Mouse (Mus musculus): Measurements from ENCODE around the gene Serp1. TPM values are rescaled to one million over a fixed set of nuclear protein-coding genes. Genes with fewer than 3 reads are reported as not detected.

Serp1 gene
- total RNA-seq (2021): 10 to 100 TPM; 24.9 to 27.5 TPM

DNA sequence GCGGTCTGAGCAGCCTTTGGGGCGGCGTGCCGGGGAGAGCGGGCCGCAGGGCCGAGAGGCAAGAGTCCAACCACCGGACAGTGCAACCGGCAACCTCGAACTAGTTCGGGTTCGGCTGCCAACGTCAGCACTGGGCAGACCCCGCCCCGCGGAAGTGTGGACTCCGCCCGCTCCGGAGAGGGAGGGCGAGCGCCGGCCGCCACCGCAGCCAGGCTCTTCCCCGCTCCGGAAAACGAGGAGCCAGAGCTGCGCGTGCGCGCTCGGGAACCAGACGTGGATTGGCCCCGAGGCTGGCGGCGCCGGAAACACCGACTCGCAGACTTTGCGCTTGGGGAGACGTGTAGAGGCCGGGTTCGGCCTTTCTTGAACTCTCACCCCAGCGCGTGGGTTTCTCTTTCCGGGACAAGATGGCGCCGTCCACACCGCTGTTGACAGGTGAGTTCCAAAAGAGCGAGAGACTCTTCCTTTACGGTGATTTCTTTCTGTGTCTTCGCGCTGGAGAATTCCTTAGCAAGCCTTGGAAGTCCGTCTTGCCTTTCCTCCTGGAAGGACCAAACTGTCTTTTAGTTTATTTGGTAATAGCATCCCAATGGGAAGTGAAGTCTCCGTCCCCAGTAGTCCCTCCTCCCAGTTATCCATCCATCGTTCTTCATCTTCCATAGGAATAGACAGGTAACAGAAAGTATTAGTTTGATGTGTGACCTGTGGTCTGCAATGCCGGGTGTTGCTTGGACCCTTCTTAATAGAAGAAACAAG, at the start of gene Serp1, which contains the start of gene Eif2a:
Gene Serp1 (minus strand): TSS at position 241 of the 756 bp plus-strand sequence.
Gene Eif2a (plus strand): TSS at position 170 of the 756 bp plus-strand sequence.
- DNase-seq (ENCODE audit: extremely low spot score in 1 of 2, low spot score in 1 of 2): peak; percentile 92 to 93

DNA sequence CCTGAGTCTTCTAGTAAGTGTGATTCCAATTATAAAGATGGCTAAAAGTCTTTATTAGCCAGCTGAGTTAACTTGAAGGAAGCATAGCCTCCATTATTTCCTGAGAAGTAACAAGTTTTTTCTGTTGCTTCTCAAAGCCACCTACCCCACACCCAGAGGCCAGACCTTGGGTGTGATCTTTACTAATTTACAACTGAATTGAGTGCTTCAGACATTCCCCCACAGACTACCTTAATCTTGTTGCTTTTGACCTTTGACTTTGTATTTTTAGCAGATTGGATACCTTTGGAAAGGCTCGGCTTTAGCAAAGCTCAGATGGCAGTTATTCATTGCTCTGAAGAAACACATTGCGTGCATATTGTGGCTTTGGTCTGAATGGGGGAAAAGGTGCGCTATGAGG, 45.1 kb upstream of the Serp1 start:
- DNase-seq (ENCODE audit: extremely low spot score in 1 of 2, low spot score in 1 of 2): no peak

DNA sequence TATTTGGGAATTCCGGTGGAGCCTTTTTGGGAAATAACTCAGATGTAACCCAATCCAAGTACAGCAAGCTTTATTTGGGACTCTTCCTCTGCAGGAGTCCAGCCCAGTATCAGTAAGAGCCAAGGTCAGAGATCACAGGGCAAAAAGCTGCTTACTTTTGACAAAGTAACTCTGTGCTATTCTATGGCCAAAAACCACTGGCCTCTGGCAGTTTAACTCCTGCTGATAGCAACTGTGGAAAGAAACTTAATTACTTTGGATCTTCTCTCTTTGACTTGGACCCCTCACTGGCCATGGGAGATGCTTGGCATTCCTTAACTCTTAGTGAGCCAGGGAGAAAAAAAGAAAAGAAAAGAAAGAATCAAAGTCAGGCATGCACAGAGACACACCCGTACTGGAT, 35.7 kb upstream of the Serp1 start:
- no peak for DNase-seq (ENCODE audit: extremely low spot score in 1 of 2, low spot score in 1 of 2)

DNA sequence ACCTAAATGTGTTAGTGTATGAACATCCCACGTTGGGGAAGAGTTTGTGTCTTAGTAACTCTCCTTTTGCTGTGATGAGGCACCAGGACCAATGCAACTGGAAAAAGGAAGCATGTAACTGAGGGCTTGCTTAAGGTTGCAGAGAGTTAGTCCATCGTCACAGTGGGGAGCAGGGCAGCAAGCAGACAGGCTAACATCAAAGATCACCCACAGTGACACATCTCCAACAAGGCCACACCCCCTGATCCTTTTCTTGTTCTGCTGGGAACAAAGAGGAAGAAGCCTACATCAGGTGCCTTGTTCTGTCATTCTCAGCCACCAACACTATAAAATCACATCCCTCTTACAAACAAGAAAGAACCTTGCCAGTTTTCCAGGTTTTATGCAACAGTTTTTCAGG, 34.2 kb upstream of the Serp1 start:
- DNase-seq (ENCODE audit: extremely low spot score in 1 of 2, low spot score in 1 of 2): no peak

DNA sequence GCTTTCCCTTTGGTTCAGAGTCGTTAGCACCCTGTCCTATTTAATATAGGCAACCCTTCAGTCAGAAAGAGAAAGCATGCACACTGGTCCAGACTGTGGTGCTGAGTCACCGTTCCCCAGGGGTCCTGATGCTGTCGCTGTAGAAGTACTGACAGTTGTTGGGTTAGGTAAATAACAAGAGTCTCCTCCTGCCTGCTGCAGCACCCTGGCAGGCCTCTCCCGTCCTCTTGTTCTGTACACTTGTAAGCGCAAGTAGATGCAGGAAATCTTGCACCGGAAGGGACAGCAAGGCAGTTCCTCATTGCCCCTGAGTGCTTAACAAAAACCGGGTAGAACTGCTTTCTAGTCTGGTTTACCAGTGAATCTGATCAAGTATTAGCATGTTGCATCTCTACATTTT, 31.0 kb upstream of the Serp1 start:
- DNase-seq (ENCODE audit: extremely low spot score in 1 of 2, low spot score in 1 of 2): no peak

DNA sequence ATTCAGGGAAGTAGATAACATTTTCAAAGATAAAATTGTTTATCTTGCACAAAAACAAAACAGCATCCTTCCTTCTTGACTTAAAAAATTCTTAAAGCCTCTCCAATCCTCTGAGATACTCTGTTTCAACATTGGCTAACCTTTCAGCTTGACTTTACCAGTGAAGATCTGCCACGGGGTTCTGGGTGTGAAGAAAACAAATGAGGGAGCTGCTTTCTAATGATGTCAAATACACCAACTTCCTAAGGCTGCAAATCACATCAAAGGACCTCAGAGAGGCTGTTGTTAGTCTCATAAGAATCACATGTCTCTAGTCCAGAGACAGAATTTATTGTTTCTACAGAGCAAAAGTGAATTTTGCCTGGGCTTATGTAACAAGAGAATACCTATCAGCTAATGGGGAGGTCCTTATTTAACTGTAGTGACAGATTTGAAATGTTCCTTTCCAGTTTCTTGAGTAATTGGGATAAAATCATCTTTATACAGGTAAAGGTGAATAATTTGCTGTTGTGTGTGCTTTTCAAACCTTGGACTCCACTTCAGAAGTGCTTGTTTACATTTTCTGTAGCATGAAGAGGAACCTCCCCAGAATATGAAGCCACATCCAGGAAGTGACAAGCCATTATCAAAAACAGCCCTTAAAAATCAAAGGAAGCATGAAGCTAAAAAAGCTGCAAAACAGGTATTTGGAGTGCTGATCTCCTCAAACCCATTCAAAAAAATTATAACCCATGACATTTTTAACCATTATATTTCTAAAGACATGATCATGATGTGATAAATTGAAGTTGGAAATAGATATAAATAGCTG, 26.5 kb upstream of the Serp1 start:
- DNase-seq (ENCODE audit: extremely low spot score in 1 of 2, low spot score in 1 of 2): no peak

DNA sequence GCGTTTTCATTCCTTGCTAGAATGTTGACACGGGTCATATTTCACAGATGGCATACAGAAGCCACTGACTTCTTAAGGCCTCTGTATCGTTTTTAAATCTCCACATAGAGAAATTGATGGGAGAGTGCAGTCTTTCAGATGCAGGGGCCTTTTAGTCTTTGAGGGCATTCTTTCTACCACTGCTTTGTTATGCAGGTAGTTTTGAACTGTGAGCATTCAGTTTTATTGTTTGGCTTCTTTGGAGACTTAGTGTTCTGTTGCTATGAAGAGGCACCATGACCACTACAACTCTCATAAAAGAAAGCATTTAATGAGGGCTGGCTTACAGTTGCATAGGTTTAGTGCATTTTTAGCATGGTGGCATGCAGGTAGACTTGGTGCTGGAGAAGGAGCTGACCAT, 10.9 kb upstream of the Serp1 start:
- DNase-seq (ENCODE audit: extremely low spot score in 1 of 2, low spot score in 1 of 2): no peak

DNA sequence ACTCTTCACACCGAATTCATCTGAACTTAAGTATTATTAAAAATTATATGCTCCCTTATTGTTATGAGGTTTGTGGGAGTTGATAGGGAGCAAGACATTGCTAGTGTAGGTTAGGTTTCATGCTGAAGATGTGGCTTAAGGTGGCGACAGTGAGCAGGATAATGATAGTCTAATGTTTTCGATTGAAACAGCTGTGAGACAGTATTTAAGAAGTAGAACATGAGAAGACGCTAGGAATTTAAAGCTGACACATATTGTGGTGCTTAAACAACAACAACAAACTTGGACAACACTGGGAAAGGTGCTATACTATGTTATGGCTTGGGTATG, 681 bp upstream of the Serp1 start:
- DNase-seq (ENCODE audit: extremely low spot score in 1 of 2, low spot score in 1 of 2): no peak

DNA sequence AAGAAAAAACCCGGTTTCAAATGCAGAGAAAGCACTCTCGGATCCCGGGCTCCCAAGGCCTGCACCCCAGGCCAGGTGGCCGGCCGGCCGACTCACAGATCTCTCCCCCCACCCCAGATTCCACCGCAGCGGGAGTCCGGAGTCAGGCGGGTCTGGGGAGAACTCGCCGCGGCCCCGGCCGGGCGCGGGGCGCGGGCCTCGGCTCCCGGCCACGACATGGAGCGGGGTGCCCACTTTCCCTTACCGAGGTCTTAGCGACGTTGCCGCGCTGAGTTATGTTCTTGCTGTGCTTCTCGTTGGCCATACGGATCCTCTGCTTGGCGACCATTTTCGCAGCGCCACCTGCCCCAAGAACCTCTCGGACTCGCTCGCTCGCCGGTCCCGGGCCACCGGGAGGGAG, 526 bp downstream of the Serp1 start:
- no peak for DNase-seq (ENCODE audit: extremely low spot score in 1 of 2, low spot score in 1 of 2)

DNA sequence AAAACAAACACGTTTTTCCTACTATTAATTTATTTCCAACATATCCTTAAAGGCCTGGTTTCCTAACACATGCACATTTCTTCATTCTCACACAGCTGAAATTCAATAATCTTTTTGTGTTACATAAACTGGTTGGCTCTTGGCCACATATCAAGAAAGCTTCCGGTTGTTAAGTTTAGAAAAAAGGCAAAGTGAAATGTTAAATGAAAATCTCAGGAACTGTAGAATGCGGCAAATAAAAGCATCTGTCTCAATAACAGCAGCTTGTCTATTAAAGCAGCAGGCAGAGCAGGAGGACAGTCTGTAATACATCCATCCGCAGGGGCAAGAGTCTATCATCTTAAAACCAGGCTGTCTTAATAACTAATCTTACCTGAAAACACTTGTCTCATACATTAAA, 1.4 kb downstream of the Serp1 start:
- no peak for DNase-seq (ENCODE audit: extremely low spot score in 1 of 2, low spot score in 1 of 2)

DNA sequence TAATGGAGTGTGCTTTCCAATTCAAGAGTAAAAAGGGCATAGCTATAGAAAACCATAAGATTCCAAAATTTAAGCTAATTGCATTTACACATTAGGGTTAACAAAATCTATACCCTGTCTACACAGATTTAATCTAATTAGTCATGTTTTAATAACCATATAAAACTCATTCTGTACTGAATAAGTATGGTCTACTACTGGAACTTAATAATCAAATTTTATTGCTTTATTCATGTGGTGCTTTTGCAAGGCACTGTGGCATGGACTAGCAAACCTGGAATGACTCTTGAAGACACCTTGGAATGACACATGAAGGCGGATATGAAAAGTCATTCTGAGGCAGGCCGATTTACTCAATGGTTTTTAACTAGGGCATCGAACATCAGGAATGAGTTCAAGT, 2.3 kb downstream of the Serp1 start:
- no peak for DNase-seq (ENCODE audit: extremely low spot score in 1 of 2, low spot score in 1 of 2)

DNA sequence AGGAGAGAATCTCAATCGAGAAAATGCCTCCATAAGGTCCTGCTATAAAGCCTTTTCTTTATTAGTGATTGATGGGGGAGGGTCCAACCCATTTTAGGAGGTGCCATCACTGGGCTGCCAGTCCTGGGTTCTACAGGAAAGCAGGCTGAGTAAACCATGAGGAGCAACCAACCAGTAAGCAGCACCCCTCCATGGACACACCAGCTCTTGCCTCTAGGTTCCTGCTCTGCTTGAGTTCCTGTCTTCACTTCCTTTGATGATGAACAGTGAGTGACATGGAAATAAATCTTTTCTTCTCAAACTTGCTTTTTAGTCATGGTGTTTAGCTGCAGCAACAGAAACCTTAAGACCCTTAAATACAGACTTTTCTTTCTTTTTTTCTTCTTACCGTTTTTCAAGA, 4.3 kb downstream of the Serp1 start:
- no peak for DNase-seq (ENCODE audit: extremely low spot score in 1 of 2, low spot score in 1 of 2)

DNA sequence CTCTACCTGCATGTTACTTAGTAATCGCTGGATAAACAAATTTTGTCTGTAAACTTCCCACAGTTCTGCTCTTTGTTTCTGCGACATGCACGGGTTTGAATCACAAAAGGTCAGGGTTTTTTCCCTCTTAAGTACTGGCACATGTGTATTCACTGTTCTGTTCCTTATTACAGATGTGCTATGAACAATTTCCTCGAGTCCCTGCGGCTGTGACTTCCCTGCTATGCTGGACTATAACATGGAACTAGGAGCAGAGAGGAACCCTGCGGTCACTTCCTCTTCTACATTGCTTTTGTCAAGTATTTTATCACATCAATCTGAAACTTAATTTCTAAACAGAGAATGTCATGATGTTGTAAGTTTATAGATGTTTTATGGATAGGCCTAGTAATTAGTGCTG, 5.4 kb downstream of the Serp1 start:
- no peak for DNase-seq (ENCODE audit: extremely low spot score in 1 of 2, low spot score in 1 of 2)

DNA sequence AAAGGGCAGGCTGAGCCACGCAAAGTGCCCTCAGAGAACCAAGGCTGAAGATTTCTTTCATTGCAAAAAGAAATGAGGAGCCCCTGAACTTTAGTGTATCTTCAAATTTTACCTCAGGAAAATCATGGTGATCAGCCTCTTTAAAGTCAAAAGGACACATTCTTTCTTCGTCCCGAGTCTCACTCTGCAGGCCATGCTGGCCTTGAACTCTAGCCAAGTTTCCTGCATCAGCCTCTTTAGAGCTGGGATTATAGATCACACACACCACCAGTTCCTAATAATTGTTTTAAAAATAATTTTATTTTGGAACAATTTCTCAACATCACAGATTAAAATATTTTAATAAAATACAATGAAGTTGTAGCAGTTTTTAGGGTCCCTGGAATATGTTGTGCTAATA, 6.2 kb downstream of the Serp1 start:
- no peak for DNase-seq (ENCODE audit: extremely low spot score in 1 of 2, low spot score in 1 of 2)

DNA sequence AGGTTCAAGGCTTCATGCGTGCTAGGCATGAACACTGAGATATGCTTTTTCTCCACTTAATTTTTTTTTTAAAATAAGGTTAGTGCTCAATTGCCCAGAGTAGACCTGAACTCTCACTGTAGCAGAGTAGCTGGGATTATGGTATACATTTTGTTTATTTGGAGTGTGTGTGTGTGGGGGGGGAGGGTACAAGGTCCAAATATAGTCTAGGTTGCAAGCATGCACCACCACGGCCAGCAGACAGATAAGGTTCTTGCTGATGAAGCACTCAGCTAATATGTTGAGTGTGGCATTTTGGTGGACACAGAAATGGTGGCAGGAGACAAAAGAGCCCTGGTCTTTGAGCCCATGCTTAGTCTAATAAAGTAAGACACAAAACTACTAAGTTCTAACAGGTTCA, 6.7 kb downstream of the Serp1 start:
- no peak for DNase-seq (ENCODE audit: extremely low spot score in 1 of 2, low spot score in 1 of 2)

DNA sequence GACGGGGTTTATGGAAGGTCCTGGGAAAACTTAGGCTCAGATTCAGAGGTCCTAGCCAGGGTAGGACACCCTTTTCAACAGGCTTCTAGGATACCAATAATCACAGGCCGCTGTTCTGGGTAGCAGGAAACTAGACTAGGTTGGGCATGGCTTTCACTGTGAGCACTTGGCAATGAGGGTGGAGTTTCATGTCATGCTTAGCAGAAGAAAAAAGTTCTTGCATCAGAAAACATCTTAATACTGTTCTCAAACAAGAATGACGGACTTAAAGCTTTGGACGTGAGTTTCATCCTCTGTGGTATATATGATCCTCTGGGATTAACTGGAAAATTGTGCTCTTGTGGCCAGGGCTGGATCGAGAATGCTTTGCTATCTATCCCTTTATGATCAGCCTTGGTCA, 7.9 kb downstream of the Serp1 start:
- no peak for DNase-seq (ENCODE audit: extremely low spot score in 1 of 2, low spot score in 1 of 2)

DNA sequence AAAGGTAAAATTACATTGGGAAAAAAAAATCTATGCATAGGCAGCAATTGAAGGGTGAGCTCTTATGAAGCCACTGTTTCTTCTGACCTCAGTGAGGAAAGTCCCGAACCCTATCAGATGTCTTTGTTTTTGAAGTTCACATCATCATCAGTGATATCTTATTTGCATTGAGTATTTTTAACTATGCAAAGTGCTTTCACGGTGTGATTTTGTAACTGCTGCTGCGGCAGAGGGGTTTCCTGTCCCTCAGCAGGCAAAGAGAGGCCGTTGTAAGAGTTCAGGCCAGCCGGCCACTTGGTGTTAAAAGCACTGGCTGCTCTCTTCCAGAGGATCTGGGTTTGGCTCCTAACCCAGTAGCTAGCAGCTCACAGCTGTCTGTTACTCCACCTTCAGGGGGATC, 8.4 kb downstream of the Serp1 start:
- no peak for DNase-seq (ENCODE audit: extremely low spot score in 1 of 2, low spot score in 1 of 2)

DNA sequence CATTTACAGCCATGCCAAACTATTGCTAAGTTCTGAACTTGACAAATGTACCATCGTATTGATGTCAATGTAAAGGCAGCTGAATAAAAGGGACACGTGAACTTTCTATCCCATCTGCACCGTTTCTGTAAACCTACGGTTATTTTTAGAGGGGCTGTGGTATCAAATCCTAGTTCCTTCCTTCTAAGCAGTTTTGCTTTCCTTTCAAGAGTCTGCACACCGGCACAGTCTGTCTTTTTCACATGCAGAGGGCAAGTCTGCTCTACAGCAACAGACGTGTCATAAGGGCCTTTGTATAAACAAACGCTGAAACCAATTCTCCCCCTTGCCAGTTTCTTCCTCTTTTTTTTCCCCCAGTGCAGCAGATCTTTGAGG, 9.1 kb downstream of the Serp1 start:
- DNase-seq (ENCODE audit: extremely low spot score in 1 of 2, low spot score in 1 of 2): no peak

DNA sequence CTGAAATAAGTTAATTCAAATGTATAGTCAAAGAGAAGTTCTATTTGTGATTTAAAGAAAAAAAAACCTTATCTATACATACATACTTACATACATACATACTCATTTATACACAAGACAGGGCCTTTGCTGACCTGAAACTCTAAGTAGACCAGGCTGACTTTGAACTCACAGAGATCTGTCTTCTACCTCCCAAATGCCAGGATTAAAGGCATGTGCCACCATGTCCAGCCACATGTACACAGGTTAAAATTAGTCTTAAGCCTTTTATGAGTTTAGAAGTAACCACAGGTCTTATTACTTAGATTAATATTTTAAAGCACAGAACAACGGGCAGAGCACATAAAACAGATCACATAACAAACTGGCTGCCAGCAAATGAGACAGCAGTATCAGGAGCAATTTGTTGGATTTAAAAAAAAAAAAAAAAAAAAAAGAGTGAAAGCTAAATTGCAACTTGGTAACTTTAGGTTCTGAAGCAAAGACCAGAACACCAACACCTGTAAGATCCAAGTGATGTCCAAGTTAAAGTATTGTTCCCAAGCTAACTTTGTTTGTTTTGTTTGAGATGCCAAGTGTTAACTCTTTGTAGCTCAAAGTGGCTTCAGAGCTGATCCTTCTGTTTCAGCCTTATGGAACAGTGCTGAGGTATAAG, 9.6 kb downstream of the Serp1 start:
- no peak for DNase-seq (ENCODE audit: extremely low spot score in 1 of 2, low spot score in 1 of 2)

DNA sequence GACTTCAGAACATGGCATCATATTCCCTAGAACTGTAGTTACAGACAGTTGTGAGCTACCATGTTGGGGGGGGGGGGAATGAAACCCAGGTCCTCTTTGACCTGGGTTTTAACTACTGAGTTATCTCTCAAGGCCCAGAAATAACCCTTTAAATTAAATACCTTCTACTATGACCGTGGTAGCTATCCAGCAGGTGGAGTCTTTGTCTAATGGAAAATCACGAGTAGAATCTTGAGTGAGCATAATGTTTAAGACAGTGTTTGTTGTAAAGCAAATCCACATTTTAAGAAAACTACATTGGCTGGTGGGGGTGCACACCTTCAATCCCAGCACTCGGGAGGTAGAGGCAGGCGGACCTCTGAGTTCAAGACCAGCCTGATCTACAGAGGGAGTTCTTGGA, 12.2 kb downstream of the Serp1 start:
- DNase-seq (ENCODE audit: extremely low spot score in 1 of 2, low spot score in 1 of 2): no peak

DNA sequence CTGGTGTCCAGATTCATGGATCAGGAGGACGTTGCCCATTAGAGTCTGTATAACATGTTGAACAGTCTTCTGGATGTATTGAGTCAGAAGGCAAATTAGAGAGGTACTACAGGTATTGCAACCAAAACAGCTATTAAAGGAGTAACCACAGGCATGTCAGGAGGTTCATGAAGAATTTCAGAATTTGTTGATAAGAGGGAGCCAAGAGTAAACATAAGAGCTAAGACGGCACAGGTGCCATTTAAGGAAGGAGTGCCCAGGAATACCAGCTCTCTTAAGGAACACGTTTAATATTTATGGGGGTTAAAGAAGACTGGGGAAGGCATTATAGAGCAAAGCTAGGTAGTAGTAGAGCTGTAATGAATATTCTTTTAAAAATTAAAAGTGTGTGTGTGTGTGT, 13.0 kb downstream of the Serp1 start:
- DNase-seq (ENCODE audit: extremely low spot score in 1 of 2, low spot score in 1 of 2): no peak

DNA sequence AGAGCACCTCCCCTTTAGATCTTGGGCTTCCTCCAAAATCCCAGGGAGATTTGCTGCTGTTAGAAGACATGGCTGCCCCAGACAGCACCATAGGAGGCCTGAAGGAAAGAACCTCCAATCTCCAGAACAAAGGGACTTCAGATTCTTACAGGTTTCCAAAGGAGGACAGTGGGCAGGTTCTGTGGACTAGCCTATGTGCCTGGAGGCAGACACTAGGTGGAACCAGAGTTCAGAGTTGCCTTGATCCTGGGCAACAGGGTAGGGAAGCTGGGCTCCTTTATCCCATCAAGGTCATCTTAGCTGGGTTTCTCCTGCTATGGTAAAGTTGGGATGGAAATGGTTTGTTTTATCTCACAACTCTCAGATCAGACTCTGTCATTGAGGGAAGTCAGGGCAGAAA, 14.1 kb downstream of the Serp1 start:
- DNase-seq (ENCODE audit: extremely low spot score in 1 of 2, low spot score in 1 of 2): no peak

Measured in layer of hippocampus, postnatal 25 days (tissue).